Mouse (Mus musculus): ENCODE measurements around the gene Rps8.
A peak's percentile ranks its signal among the peaks of the same experiment; 100 is the strongest.

The Rps8 gene

GRCm38 (mm10) chr4:117148047-117148713 is 7.9 kb downstream of the Rps8 start:
- DNase-seq (ENCODE audit: low read depth): no peak

GRCm38 (mm10) chr4:117146176-117146575 is 9.9 kb downstream of the Rps8 start:
- DNase-seq (ENCODE audit: low read depth): peak; percentile 47

GRCm38 (mm10) chr4:117145248-117145647 is 10.8 kb downstream of the Rps8 start:
- DNase-seq (ENCODE audit: low read depth): no peak

GRCm38 (mm10) chr4:117143023-117143422 is 13.0 kb downstream of the Rps8 start:
- no peak for DNase-seq (ENCODE audit: low read depth)

- DNase-seq (ENCODE audit: low read depth): no peak
Measured at GRCm38 (mm10) chr4:117140613-117141012, 15.4 kb downstream of the Rps8 start.

GRCm38 (mm10) chr4:117139217-117139612 is 16.8 kb downstream of the Rps8 start:
- no peak for DNase-seq (ENCODE audit: low read depth)

GRCm38 (mm10) chr4:117138295-117139216 is 17.5 kb downstream of the Rps8 start:
- DNase-seq (ENCODE audit: low read depth): no peak

- DNase-seq (ENCODE audit: low read depth): no peak
Measured at GRCm38 (mm10) chr4:117136034-117136433, 20.0 kb downstream of the Rps8 start.

- no peak for DNase-seq (ENCODE audit: low read depth)
Measured at GRCm38 (mm10) chr4:117134601-117134995, 21.4 kb downstream of the Rps8 start.

GRCm38 (mm10) chr4:117133817-117134600 is 22.0 kb downstream of the Rps8 start, which contains the start of gene Plk3:
Plk3 (minus strand) TSS chr4:117133963.
- peak; percentile 90 for DNase-seq (ENCODE audit: low read depth)

- DNase-seq (ENCODE audit: low read depth): no peak
Measured at GRCm38 (mm10) chr4:117133366-117133796, 22.7 kb downstream of the Rps8 start.

- no peak for DNase-seq (ENCODE audit: low read depth)
Measured at GRCm38 (mm10) chr4:117132794-117133143, 23.3 kb downstream of the Rps8 start.

- DNase-seq (ENCODE audit: low read depth): no peak
Measured at GRCm38 (mm10) chr4:117131890-117132793, 23.9 kb downstream of the Rps8 start.

GRCm38 (mm10) chr4:117131198-117131597 is 24.8 kb downstream of the Rps8 start:
- no peak for DNase-seq (ENCODE audit: low read depth)

GRCm38 (mm10) chr4:117130790-117131189 is 25.3 kb downstream of the Rps8 start:
- DNase-seq (ENCODE audit: low read depth): no peak

- DNase-seq (ENCODE audit: low read depth): no peak
Measured at GRCm38 (mm10) chr4:117127991-117128686, 27.9 kb downstream of the Rps8 start.

GRCm38 (mm10) chr4:117126675-117127290 is 29.3 kb downstream of the Rps8 start, which contains the start of gene Tctex1d4:
Tctex1d4 (plus strand) TSS chr4:117126794.
- DNase-seq (ENCODE audit: low read depth): peak; percentile 27

GRCm38 (mm10) chr4:117125910-117126674 is 30.0 kb downstream of the Rps8 start:
- peak; percentile 88 for DNase-seq (ENCODE audit: low read depth)

GRCm38 (mm10) chr4:117125348-117125909 is 30.6 kb downstream of the Rps8 start, which contains the start of gene Btbd19:
Btbd19 (minus strand) TSS chr4:117125725.
- DNase-seq (ENCODE audit: low read depth): peak; percentile 67

All from fibroblast of lung, adult 2 months (primary cell).